Mouse (Mus musculus): ENCODE results near the gene Ttll5.

The Ttll5 gene

GRCm38 (mm10) chr12:86109531-86109930 lies 285.1 kb downstream of the Ttll5 start:
- DNase-seq: no peak

- no peak for DNase-seq
These were observed 286.2 kb downstream of the Ttll5 start for GRCm38 (mm10) chr12:86110637-86111036.

Data from cerebellum, adult 8-10 months (tissue).